Mouse (Mus musculus) bone marrow macrophage, adult 2 months (primary cell): ENCODE results near the gene Mmd.

Experiments used
- CTCF ChIP-seq: IDR thresholded peaks from 2 replicates; pipeline ENCODE4 v1.5.1; 2012; ENCODE audit warnings: low read depth, mild to moderate bottlenecking, low read length, moderate library complexity
- POLR2A ChIP-seq: IDR thresholded peaks from 2 replicates; pipeline ENCODE4 v1.6.1; 2012; ENCODE audit warnings: mild to moderate bottlenecking, low read depth, low read length, borderline replicate concordance

GRCm38 (mm10) chr11:90252366-90252765 is 3.1 kb downstream of the Mmd start:
- no peak for TF ChIP-seq CTCF
- no peak for TF ChIP-seq POLR2A
